Mouse (Mus musculus) heart, adult 8-10 months (tissue): ENCODE measurements around the gene Mast1. TPM values are rescaled to one million over a fixed set of nuclear protein-coding genes. Genes with fewer than 3 reads are reported as not detected.

ENCODE experiments used
- DNase-seq: peaks from one replicate; pipeline ENCODE4 v3.0.0; 2022; ENCODE audit warnings: low spot score
- total RNA-seq, 4 experiments: library from RNA; stranded (reverse); gene quantifications; 2 replicates each; pipeline ENCODE4 v1.2.4; 2022

The Mast1 gene
- total RNA-seq, 4 experiments from 2014 or later, result 0.06 to 0.19 (median 0.13) TPM

- DNase-seq, result peak; percentile 71
Observed at GRCm38 (mm10) chr8:84973803-84974542, 36.8 kb upstream of the Mast1 start.

GRCm38 (mm10) chr8:84973079-84973478 lies 35.9 kb upstream of the Mast1 start:
- no peak for DNase-seq

GRCm38 (mm10) chr8:84970913-84971312 lies 33.8 kb upstream of the Mast1 start:
- DNase-seq, result no peak

GRCm38 (mm10) chr8:84970135-84970790 lies 33.1 kb upstream of the Mast1 start:
- no peak for DNase-seq

GRCm38 (mm10) chr8:84969241-84970134 lies 32.3 kb upstream of the Mast1 start, which contains the start of the genes Gm49661, Prdx2 and Rnaseh2a:
Gene Gm49661 (minus strand): TSS chr8:84969433.
Gene Prdx2 (plus strand): TSS chr8:84969587.
Gene Rnaseh2a (minus strand): TSS chr8:84969767.
- peak; percentile 75 for DNase-seq

- DNase-seq, result no peak
Observed at GRCm38 (mm10) chr8:84968650-84969049, 31.5 kb upstream of the Mast1 start.

GRCm38 (mm10) chr8:84967532-84968304 lies 30.6 kb upstream of the Mast1 start:
- no peak for DNase-seq

GRCm38 (mm10) chr8:84966603-84967002 lies 29.4 kb upstream of the Mast1 start:
- DNase-seq, result no peak

- DNase-seq, result peak; percentile 95
Observed at GRCm38 (mm10) chr8:84965731-84966291, 28.7 kb upstream of the Mast1 start.

GRCm38 (mm10) chr8:84963952-84964351 lies 26.8 kb upstream of the Mast1 start:
- no peak for DNase-seq

GRCm38 (mm10) chr8:84959811-84960210 lies 22.7 kb upstream of the Mast1 start:
- no peak for DNase-seq

- DNase-seq, result no peak
Observed at GRCm38 (mm10) chr8:84956768-84957167, 19.6 kb upstream of the Mast1 start.

GRCm38 (mm10) chr8:84952612-84953255 lies 15.6 kb upstream of the Mast1 start:
- peak; percentile 47 for DNase-seq

- DNase-seq, result no peak
Observed at GRCm38 (mm10) chr8:84949753-84950152, 12.6 kb upstream of the Mast1 start.

GRCm38 (mm10) chr8:84947241-84947545 lies 10.0 kb upstream of the Mast1 start:
- no peak for DNase-seq

- no peak for DNase-seq
Observed at GRCm38 (mm10) chr8:84946528-84947240, 9.5 kb upstream of the Mast1 start, which contains the start of gene Rtbdn. Gene Rtbdn (plus strand): TSS chr8:84946991.

- DNase-seq, result no peak
Observed at GRCm38 (mm10) chr8:84945633-84946527, 8.7 kb upstream of the Mast1 start.

- DNase-seq, result no peak
Observed at GRCm38 (mm10) chr8:84945235-84945632, 8.1 kb upstream of the Mast1 start.
